Mouse (Mus musculus) gastrocnemius, postnatal 36 days (tissue): ENCODE data around the gene Acot6. TPM values are rescaled to one million over a fixed set of nuclear protein-coding genes. Genes with fewer than 3 reads are reported as not detected.
"Not testable (repeated sequence)": the region's sequence is repeated elsewhere in the genome, so short reads cannot be mapped to it uniquely, and the experiment has no call there.

ENCODE experiments used
- DNase-seq, 2 experiments: peaks; one replicate each; pipeline ENCODE4 v3.0.0; 2022
- intact Hi-C: fragments of 180-260 bp; cut with DNase I; formaldehyde crosslinking; loops from one replicate; pipeline ENCODE4 v1.15.1; 2025
- long read RNA-seq, 2 experiments: library from polyadenylated mRNA; stranded (forward); transcript quantifications; one replicate each; pipeline ENCODE4 v2.0.0; 2021
- total RNA-seq, 2 experiments: library from RNA; stranded (reverse); gene quantifications; 2 replicates each; pipeline ENCODE4 v1.2.3; 2021

Gene Acot6
- total RNA-seq, result 1 to 10 TPM; 1.4 to 2.2 TPM
- long read RNA-seq, experiment 1, result 0 reads
- long read RNA-seq, experiment 2, result 0 reads

DNA sequence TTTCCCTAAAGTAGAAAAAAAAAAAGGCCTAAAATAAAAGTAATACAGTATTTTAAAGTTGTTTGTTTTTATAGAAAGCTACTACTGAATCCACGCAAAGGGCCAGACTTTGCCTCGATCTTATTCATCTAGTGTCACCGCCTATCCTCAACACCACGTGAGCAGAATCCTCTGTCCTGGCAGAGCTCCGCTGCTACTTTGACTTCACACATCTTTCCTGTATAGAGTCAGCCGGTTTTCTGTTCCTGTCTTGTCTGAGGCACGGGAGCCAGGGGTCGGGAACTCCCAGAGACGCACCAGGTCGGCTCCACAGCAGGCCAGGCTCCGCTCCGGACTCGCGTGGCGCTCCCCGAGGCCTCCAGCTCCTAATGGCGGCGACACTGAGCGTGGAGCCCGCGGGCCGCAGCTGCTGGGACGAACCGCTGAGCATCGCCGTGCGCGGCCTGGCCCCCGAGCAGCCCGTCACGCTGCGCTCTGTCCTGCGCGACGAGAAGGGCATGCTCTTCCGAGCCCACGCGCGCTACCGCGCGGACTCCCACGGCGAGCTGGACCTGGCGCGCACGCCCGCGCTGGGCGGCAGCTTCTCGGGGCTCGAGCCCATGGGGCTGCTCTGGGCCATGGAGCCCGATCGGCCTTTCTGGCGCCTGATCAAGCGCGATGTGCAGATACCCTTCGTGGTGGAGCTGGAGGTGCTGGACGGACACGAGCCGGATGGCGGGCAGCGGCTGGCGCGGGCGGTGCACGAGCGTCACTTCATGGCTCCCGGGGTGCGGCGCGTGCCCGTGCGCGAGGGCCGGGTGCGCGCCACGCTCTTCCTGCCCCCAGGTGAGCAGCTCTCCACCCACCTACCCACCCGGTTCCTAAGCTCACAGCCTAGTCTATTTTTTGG is at the start of gene Acot6:
Gene Acot6 (plus strand): TSS at position 51 of the 889 bp plus-strand sequence.
- peak; percentile 11 to 40 for DNase-seq
- intact Hi-C loops, result not testable (repeated sequence)

GRCm38 (mm10) chr12:84050744-84051143 is 49.7 kb upstream of the Acot6 start:
- DNase-seq, intact Hi-C loops: not testable (repeated sequence)

DNA sequence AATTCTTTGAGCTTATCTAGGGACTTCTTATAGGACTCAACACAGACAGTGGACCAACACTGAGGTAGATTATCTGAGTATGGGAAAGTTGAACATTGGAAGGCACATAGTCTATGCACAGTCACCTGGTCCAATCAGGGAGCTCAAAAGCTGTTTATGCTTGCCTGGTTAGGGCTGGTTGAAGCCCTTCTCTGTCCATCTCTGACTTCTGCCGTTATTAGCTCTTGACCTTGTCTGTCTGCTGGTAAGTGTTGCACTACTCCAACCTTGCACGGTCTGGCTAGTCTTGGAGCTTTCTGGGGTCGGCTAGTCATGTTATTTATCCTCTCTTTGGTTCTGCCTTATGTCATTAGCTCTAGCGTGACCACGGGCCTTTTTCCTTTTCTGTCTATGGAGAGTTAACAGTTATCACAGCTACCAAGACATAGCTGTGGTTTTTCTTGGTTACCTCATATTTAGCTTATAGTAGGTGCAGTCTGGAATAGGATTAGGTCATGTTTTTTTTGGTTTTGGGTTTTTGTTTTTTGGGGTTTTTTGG is 48.4 kb upstream of the Acot6 start, which contains the start of gene Acot3:
Gene Acot3 (plus strand): TSS at position 208 of the 538 bp plus-strand sequence.
- DNase-seq, result no peak
- intact Hi-C loops, result no loop called here

GRCm38 (mm10) chr12:84052609-84053008 is 47.8 kb upstream of the Acot6 start:
- no peak for DNase-seq
- intact Hi-C loops, result no loop called here

DNA sequence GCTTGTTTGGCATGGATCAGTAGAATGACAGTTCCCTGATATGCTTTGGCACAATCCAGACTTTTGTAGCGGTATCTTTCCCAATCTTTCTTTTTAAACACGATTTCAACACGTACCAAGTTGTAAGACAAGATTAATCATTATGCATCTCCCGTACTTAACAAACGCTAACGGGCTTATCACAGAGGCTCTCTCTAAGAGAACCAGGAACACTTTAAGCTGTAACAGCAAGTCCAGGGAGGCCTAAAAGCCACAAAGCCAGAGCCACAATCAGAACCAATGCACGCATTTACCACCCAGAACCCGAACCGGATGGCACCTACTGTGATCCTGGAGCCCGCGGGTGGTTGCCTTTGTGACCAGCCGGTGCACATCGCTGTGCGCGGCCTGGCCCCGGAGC is 47.3 kb upstream of the Acot6 start:
- intact Hi-C loops, result no loop called here
- no peak for DNase-seq

GRCm38 (mm10) chr12:84053679-84054391 is 46.6 kb upstream of the Acot6 start:
- intact Hi-C loops, result no loop called here
- no peak for DNase-seq

- intact Hi-C loops, result no loop called here
- DNase-seq, result no peak
Observed at GRCm38 (mm10) chr12:84060946-84061345, 39.5 kb upstream of the Acot6 start.

- no peak for DNase-seq
Observed at GRCm38 (mm10) chr12:84062336-84062735, 38.1 kb upstream of the Acot6 start.

DNA sequence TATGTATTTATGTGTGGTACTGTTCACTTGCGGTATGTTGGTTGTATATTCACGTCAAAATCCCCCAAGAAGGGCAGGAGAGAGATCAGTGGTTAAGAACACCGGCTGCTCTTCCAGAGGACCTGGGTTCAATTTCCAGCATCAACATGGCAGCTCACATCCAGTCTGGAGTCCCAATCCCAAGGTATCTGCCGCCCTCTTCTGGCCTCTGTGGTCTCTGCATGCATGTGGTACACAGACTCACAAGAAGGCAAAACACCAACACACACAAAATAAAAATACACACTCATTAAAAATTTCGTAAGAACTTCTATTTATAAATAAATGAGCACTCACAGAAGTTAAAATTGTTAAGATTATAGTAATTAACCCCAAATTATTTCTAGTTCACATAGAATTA is 37.2 kb upstream of the Acot6 start:
- intact Hi-C loops, result no loop called here
- DNase-seq, result no peak

More at GRCm38 (mm10) chr12:84062336-84062735, 38.1 kb upstream of the Acot6 start:
- intact Hi-C loops, result no loop called here

DNA sequence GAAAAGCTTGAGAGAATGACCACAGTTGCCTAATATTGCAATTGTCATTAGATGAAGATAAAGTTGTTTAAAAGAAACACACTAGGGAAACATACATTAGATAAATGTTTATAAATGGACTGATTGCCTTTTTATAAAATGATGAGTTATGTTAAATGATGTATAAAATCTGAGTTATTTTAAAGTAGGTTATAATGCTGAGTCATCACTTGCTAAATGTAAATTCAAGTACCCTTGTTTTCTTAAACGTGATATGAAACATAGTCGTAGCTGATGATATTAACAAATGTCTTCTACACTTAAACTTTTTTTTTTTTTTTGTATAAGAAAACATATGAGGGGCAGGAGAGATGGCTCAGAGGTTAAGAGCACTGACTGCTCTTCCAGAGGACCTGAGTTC is 36.6 kb upstream of the Acot6 start:
- intact Hi-C loops, result no loop called here

DNA sequence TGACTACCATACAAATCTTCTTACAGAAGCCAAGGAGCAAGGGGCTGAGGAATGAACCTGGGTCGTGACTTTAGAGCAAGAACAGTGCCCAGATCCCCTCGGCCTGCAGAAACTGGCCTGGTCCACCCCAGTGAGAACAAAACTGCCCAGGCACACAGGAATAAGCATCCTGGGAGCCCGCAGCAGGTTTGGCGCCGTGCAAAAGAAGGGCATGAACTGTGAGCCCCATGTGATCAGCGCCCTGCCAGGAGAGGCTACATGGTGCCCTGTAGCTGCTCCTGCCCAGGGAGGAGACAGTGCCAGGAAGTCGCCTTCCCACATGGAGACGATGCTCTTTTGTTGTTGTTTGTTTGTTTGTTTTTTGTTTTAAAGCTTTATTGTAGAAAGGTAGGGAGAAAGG is 35.8 kb upstream of the Acot6 start:
- intact Hi-C loops, result no loop called here
- DNase-seq, result no peak

More for the DNA sequence above, 36.6 kb upstream of the Acot6 start:
- no peak for DNase-seq

- DNase-seq, result no peak
- intact Hi-C loops, result no loop called here
Observed at GRCm38 (mm10) chr12:84067752-84068151, 32.7 kb upstream of the Acot6 start.

GRCm38 (mm10) chr12:84068296-84068695 is 32.2 kb upstream of the Acot6 start:
- intact Hi-C loops, result no loop called here
- no peak for DNase-seq

DNA sequence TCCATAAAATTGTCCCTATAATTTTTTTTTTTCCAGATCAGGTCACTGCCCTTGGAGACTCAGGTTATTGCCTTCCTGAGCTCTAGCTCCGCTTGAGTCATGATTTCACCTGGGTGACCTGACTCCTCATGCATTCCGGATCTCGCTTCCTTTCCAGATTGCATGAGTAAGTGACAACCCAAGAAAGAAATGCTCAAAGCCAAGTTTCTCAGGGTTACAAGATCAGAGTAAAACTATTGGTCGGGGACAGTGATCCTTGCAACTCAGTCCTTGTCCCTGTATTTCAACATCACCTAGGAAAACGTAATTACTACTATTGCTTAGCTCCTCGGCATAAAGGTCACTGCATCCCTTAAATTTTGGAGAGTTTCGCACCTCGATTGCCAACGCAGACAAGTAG is 31.5 kb upstream of the Acot6 start, which contains the start of gene Acot5:
Gene Acot5 (plus strand): TSS at position 340 of the 400 bp plus-strand sequence.
- no peak for DNase-seq

GRCm38 (mm10) chr12:84069582-84069981 is 30.9 kb upstream of the Acot6 start:
- DNase-seq, result peak in 1 of 2 experiments; percentile 18
- intact Hi-C loops, result not testable (repeated sequence)

More for the DNA sequence above, 31.5 kb upstream of the Acot6 start, which contains the start of gene Acot5:
- intact Hi-C loops, result no loop called here

DNA sequence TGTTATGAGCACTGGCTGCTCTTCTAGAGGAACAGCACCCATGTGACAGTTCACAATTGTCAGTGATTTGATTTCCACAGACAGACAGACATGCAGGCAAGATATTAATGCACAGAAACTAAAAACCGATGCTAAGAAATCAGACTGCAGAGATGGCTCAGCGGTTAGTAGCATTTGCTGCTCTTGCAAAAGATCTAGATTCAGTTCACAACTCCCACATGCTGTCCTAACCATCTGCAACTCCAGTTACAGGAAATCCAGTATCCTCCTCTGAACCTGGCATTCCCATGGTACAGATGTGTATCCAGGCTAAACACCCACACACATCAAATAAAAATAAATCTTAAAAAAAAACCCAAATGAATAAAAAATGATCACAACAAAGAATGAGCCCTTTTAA is 28.8 kb upstream of the Acot6 start:
- no peak for DNase-seq
- intact Hi-C loops, result no loop called here

- intact Hi-C loops, result no loop called here
- no peak for DNase-seq
Observed at GRCm38 (mm10) chr12:84077371-84077990, 23.0 kb upstream of the Acot6 start.

GRCm38 (mm10) chr12:84083842-84084241 is 16.6 kb upstream of the Acot6 start:
- DNase-seq, result no peak
- intact Hi-C loops, result no loop called here

GRCm38 (mm10) chr12:84084581-84084980 is 15.9 kb upstream of the Acot6 start:
- no peak for DNase-seq

GRCm38 (mm10) chr12:84094666-84095065 is 5.8 kb upstream of the Acot6 start:
- intact Hi-C loops, DNase-seq: not testable (repeated sequence)

More at GRCm38 (mm10) chr12:84084581-84084980, 15.9 kb upstream of the Acot6 start:
- intact Hi-C loops, result no loop called here
